Mouse (Mus musculus): ENCODE results near the gene Nudt4.

Gene Nudt4

DNA sequence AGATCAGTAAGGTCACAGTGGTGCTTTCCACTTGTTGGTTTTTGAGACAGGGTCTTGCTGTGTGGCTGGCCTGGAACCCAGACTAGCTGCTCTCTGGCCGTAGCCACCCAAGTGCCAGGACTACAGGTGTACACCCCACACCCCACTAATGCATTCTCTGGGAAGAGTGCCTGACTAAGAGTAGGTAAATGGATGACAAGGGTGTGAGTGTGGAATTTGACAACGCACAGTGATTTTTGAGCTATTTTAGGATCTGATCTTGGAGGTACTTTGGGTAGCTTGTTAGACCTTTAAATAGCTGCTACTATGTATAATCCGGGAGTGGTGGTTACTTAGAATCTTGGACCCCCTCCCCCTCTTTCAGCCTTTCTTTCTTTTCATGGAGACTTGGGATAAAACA, 24.7 kb downstream of the Nudt4 start:
- no peak for DNase-seq (ENCODE audit: low spot score in 2 of 2)

GRCm38 (mm10) chr10:95536222-95536541, 27.8 kb downstream of the Nudt4 start:
- DNase-seq (ENCODE audit: low spot score in 2 of 2) = no peak

DNA sequence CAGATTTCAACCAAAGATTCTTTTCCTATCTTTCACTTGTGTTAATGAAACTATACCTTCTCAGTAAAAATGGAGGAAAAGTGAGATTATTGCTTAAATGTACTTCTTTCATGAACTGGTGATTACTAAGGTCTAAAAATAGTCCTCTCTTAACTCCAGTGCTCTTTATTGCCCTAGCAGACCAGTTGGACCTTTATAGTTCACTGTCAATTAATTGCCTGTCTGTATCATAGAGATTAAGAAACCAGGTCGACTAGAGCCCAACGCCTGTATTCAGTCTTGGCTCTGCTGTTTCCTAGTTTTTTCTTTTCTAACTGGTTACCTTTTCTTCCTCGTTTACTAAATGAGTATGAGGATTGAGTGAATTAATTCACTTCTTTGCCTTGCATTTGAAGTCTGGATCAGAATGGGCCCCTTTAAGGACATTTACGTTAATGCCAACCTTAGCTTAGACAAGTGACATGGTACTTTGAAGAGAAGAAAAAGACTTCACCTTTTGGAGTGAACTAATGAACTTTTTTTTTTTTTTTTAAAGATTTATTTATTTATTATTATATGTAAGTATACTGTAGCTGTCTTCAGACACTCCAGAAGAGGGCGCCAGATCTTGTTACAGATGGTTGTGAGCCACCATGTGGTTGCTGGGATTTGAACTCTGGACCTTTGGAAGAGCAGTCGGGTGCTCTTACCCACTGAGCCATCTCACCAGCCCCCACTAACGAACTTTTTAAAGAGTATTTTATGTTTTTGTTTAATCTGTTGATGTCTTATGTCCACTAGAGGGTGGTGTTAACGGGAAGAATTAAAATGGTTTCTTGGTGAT, 28.3 kb downstream of the Nudt4 start:
- DNase-seq (ENCODE audit: low spot score in 2 of 2) = no peak

GRCm38 (mm10) chr10:95533382-95533781, 30.6 kb downstream of the Nudt4 start:
- DNase-seq (ENCODE audit: low spot score in 2 of 2) = no peak

DNA sequence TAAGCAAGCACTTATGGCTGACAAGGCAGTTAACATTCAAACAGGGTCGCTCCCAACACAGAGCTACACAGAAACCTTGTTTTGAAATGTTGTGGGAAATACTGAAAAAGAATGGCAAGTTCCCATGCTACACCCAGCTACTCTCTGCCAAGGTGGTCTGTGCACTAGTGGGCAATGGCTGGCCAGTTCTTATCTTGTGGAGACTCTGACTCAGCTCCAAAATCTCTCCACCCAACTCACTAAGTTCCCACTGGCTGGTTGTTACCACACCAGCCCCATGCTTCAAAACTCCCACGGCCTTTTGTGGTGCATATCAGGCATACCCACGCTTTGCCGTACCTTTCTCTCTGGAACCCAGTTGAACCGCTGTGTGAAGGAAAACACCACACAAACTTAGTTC, 31.0 kb downstream of the Nudt4 start:
- no peak for DNase-seq (ENCODE audit: low spot score in 2 of 2)

DNA sequence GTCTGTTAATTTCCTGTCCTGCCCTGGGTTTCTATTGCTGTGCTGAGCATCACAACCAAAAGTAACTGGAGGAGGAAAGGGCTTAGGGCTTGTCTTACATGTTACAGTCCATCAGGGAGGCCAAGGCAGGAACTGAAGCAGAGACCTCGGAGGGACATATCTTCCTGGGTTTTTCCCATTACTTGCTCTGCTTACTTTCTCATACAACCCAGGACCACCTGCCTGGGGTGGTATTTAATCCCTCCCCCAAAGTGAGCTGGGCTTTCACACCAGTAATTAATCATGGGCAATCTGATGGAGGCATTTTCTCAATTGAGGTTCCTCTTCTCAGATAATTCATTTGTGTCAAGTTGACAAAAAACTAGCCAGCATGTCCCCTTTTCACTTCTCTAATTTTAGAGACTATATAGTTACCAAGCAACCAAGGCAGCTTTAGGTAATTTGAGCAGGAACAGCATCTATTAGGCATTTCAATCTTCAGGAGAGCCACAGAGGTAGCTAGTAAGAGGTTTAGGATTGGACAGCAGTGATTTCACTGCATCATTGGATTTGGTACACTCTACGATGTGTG, 33.3 kb downstream of the Nudt4 start:
- DNase-seq (ENCODE audit: low spot score in 2 of 2) = no peak

DNA sequence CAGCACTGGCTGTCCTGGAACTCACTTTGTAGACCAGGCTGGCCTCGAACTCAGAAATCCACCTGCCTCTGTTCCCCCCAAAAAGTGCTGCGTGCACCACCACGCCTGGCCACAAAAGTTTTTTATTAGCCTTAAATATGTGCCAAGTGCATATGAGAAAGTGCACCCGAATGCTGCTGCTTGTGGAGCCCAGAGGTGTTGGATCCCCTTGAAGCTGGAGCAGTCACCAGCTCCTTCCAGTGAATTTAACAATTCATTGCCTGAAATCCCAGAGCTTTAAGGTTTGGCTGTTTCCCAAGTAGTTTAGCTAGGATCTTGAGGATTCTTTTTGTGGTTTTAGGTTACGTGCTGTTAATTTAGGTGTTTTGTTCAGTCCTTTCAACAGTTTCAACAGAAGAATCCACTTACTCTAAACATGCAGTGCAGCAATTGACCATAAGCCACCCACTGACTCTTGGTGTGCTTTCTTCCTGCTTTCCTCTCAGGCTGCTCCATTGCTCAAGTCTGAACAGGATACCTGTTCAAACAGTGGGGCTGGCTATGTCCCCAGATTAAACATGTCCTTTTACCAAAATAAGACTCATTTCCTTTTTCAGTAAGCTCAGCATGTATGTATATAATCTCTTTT, 37.3 kb downstream of the Nudt4 start:
- no peak for DNase-seq (ENCODE audit: low spot score in 2 of 2)

GRCm38 (mm10) chr10:95525871-95526270, 38.1 kb downstream of the Nudt4 start:
- no peak for DNase-seq (ENCODE audit: low spot score in 2 of 2)

DNA sequence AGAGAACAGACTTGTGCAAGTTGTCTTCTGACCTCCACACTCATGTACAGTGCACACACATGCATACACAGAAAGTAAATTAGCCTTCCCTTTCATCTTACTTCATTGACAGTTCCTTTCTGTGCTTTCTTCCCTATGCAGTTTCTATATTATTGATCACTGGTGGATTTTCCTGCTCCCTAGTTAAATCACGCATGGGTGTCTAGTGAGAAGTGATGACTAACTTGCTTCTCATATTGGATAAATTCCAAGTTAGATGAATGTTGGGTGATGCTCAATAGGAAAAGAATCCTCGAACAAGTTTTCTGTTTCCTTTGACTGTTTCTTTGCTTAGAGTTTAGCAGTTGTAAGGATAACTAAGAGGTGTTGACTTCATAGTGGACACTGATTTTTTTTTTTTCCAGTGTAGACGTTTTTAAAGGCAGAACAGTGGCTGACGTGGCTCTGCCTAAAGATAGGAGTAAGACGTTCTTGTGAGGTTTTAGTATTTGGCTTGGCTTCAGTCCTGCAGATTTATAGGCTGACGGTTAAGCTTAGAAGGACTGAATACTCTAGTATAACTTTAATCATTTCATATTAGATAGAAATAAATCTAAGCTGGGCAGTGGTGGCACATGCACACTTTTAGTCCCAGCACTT, 38.8 kb downstream of the Nudt4 start:
- DNase-seq (ENCODE audit: low spot score in 2 of 2) = no peak

- DNase-seq (ENCODE audit: low spot score in 2 of 2) = no peak
These were observed 46.3 kb downstream of the Nudt4 start for GRCm38 (mm10) chr10:95517656-95518055.

- DNase-seq (ENCODE audit: low spot score in 2 of 2) = peak; percentile 13 to 24
These were observed 48.5 kb downstream of the Nudt4 start for GRCm38 (mm10) chr10:95515293-95515931.

DNA sequence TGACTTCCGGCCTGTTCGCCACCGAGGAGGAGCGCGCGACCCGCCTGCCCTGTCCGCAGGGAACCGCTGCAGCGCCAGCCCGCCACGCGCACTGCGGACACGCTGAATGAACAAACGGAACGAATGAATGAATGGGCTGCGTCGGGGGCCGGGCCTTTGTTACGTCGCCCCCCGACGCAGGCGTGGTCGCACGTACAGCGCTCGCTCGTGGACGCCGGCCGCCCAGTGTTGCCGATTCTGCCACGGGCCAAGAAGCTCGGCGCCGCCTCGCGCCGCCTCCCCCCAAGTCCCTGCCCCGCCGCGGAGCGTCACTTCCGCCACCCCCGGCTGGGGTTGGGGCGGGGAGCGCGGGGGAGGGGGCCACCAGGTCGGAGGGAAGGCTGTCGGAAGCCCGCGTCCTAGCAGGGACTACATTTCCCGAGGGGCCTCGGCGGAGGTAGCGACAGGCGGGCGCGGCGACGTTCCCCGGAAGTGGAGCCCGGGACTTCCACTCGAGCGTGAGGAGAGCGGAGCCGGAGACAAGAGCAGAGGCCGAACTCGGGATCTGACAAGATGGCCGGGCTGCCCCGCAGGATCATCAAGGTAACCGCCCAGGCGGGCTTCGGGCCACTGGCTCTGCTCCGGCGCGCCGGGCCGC, 49.2 kb downstream of the Nudt4 start, which contains the start of gene Ube2n:
Ube2n (plus strand) TSS at position 490 of the 637 bp plus-strand sequence.
- peak; percentile 97 to 98 for DNase-seq (ENCODE audit: low spot score in 2 of 2)

GRCm38 (mm10) chr10:95513768-95514556, 50.0 kb downstream of the Nudt4 start:
- DNase-seq (ENCODE audit: low spot score in 2 of 2) = no peak

DNA sequence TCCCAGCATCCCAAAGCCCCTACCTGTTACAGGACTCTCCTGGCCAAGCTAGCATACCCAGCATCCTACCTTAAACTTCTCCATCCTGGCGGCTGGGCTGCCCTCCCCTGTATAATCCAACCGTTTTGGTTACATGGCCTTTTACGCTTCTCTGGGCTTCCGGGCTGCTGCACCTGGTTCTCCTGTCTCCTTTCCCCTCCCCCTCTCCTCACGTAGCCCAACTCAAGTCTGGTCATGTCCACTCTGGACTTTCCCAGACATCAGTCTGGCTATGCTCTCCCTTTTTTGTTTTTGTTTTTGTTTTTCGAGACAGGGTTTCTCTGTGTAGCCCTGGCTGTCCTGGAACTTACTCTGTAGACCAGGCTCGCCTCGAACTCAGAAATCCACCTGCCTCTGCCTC, 51.3 kb downstream of the Nudt4 start:
- no peak for DNase-seq (ENCODE audit: low spot score in 2 of 2)

GRCm38 (mm10) chr10:95509263-95509662, 54.7 kb downstream of the Nudt4 start:
- DNase-seq (ENCODE audit: low spot score in 2 of 2) = no peak

DNA sequence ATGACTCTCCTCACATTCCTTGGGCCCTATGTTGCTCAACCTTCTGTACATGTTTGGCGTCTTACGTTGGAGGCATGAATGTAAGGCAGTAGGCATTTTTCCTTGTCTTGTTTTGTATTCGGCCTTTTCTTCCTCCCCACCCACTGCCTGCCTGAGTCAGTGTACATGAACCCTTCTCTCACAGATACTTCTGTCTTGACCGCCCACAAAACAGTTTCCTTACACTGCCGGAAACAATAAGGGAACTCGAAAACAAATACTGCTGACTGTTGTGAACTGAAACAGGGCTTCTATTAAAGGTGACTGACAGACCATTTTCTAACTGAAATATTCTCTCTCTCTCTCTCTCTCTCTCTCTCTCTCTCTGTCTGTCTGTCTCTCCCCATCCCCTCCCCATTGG, 55.2 kb downstream of the Nudt4 start:
- no peak for DNase-seq (ENCODE audit: low spot score in 2 of 2)

- no peak for DNase-seq (ENCODE audit: low spot score in 2 of 2)
These were observed 55.8 kb downstream of the Nudt4 start for GRCm38 (mm10) chr10:95508126-95508525.

DNA sequence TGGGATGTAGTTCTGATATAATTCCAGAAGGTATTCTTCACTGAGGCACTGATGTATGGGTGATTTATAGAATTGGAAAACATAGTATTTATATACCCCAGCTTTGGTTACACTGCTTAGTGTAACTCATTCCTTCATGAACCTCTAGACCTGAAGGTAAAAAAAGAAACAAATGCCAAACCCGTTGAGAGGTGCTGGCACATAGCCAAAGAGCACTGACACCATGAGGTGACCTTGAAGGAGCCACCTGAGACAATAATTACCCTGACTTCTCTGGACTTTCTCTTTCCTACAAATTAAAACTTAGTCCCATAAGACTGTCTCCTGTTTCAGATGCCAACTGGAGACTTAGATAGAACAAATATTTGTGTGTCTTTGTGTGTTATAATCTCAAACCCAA, 59.6 kb downstream of the Nudt4 start:
- DNase-seq (ENCODE audit: low spot score in 2 of 2) = no peak

- no peak for DNase-seq (ENCODE audit: low spot score in 2 of 2)
These were observed 60.3 kb downstream of the Nudt4 start for GRCm38 (mm10) chr10:95503443-95504235.

Measured in frontal cortex, postnatal 14 days (tissue).